Mouse (Mus musculus): Measurements from ENCODE around the gene Sox6.

The Sox6 gene

DNA sequence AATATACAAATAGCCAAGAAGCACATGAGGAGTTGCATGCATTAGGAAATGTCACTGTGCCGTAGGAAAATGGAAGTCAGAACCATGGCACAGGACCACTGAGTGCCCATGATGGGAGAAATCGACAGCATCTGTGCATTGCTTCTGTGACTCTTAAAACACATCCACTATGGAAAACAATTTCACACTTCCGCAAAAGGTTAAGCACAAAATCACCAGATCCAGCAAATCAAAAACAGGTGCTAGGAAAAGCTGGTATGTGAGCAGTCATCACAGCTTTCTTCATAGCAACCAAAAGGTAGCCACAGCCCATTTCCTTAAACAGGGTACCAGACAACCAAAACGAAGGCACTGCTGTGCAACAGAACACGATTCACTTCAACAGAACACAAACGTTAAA, 52.9 kb downstream of the Sox6 start:
- DNase-seq (ENCODE audit: inconsistent ontology term): no peak

DNA sequence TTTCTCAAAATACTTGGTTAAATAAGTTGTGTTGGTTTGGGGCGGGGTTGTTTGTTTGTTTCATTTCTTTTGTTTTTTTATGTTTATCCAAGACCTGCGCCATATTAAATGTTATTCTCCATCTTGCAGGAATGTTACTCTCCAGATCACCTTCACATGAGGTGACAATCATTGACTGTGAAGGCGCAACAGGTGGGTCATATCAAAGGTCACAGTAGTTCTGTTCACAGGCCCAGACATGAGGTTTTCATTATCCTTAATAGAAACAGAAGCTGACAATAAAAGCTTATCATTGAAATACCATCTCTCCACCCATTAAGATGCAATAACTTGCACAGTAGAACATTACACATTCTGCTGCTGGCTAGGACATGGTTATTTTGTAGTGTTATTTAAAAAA, 54.5 kb downstream of the Sox6 start:
- DNase-seq (ENCODE audit: inconsistent ontology term): no peak

DNA sequence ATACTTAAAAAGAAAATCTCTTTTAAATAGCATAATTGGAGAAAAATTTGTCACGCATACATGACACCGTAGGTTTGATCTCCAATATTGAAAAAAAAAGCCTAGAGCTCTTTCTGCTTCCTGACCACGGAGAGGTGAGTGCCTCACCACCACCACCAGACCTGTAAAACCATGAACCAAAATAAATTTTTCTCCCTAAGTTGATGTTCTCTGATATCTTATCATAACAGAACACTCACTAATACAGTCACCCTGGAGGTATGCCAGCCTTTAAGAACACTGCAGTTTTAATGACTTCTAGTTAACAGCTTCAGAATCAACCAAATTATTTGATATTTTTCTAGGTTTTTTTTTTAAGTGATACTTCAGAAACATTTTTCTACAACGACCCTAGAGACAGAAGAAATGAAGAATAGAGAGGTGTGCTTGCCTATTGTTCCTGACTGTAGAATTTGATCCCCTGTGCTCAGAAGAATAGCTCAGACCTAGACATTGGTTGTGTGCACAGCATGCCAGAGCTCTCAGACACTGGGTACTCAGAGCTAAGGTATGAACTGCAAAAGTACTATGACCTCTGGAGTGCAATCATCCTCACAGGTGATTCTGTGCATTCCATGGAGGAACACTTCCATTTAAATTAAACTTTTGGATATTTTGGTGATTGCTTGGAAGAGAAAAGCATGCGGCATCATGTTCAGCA, 58.6 kb downstream of the Sox6 start:
- DNase-seq (ENCODE audit: inconsistent ontology term): no peak

DNA sequence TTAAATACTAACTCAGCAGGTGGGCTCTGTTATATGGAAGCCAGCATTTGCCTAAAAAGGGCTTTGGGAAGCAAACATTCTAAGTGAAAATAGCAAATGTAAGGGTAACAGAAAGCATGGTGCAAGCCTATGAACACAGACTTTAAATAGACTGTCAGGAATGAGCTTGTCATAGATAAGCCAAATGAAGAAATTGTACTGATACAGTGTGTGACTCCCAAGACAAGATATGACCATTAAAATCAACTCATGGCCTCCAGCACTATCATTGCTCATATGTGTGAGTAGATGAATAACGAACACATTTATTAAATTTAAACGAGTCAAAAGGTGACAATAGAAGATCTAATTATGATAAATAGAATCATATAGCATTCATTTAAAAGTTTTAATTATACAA, 64.1 kb downstream of the Sox6 start:
- no peak for DNase-seq (ENCODE audit: inconsistent ontology term)

DNA sequence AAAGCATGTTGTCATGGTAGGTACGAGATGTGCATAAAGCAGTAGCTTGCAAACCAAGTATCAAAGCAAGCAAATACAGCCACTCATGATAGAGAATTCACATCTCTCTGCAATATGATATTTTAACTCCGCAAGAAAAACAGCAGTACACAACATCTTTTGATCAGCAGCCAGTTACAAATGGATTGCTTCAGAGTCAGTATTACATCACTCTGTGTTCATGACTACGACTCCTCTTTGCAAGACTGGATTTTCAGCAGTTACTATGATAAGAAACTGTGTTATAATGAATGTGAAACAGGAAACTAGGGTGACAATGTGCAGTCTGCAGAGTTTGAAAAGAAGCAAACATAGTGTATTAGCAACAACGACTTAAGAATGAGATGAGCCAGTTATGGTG, 71.4 kb downstream of the Sox6 start:
- no peak for DNase-seq (ENCODE audit: inconsistent ontology term)

DNA sequence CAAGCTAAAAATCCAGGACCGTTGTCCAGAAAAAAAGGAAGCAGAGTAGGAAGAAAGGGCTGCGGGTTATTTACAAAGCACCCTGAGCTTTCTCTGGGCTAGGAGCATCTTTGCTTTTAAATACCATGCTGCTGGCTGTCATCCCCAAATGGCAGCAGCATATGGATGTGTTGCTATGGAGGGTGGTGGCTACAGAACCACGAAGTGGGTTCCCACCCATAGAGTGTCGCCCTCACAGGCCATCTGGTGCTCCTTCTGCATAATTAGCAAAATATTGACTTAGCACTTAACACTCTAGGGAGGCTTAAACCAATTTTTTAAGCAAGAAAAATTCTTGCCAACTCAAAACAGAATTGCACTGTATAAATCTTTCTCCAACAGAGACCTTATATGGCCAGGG, 72.4 kb downstream of the Sox6 start:
- DNase-seq (ENCODE audit: inconsistent ontology term): no peak

DNA sequence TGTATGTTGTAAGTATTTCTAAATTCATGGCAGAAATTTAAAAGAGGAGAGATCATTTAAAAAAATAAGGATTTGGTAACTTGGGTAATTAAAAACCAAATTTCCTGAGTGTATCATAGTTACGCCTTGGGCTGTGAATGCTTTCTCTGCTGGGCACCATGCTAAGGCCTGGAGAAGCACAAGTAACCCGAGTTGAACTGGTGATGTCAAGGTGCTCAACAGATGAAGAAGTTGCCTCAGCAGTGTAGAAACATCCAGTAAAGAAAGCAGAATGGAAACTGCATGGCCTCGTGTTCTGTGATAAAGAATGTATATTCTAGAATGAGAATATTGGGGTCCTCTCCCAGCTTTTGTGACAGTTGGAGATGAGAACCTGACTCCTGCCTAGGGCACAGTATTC, 85.5 kb downstream of the Sox6 start:
- no peak for DNase-seq (ENCODE audit: inconsistent ontology term)

DNA sequence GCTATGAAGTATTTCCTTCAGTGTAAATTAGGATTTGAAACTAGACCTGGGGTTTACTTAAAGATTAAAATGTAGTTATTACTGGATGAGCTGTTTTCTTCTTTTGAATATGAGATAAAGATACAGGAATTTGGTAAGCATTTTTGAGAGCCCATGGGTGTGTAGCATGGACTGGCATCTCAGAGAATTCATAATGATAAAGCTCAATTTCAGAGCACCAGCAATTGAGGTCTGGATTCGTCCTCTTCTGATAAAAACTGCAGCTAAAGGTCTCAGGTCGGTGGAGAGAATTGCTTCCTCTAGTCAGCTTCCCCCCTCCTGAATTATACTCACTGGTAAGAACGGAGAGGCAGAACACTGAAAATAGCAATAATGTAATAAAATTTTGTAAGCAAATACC, 86.4 kb downstream of the Sox6 start:
- no peak for DNase-seq (ENCODE audit: inconsistent ontology term)

DNA sequence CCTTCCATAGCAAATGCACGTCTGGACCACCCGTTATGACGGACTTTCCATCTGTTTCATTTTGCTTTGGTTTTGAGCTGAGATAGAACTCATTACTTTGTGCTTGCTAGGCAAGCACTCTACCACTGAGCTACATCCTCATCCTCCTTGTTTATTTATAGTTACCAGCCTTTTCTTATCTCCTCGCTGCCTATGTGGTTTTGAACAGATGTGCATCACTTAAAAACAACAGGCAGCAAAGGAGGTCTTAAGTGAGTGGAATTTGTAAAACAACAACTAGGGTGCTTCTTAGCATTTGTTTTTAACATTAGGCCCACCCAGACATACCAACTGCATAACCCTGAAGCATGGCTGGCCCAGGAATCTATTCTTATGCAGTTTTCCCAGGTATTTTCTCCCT, 86.9 kb downstream of the Sox6 start:
- DNase-seq (ENCODE audit: inconsistent ontology term): no peak

DNA sequence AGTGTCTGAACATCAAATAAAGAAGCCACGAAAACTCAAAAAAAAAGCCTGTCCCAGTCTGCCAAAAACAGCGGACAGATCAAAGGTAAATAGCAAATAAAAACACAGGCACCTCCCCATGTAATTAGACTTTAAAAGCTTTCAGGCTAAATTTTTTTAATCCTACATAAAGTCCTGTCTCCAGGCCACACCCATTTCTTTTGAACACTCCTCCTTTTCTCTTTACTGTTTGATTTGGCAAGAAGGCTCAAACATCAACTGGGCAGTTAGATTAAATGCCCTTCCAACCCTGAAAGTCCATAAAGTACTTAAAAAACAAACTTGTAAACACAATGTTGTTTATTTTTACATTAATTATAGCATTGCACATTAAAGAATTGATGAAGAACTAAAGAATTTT, 90.7 kb downstream of the Sox6 start:
- DNase-seq (ENCODE audit: inconsistent ontology term): no peak

DNA sequence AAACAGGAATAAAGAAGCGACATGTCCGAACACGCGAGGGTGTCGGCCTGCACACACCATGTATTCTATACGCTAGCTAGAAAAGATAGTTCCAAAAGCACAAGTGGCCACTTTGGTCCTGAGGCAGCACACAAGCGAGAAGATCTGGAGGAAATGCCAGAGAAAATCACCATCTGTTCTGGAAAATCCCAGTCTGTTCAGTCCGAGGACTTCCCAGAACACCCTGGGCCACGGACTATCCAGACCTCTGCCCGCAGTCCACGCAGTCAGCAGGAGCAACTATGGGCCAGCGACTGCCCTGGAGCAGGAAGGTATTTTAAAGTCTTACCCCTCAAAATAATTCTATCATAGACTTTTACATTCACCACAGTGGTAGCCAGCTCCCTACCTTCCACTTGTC, 92.0 kb downstream of the Sox6 start:
- no peak for DNase-seq (ENCODE audit: inconsistent ontology term)

DNA sequence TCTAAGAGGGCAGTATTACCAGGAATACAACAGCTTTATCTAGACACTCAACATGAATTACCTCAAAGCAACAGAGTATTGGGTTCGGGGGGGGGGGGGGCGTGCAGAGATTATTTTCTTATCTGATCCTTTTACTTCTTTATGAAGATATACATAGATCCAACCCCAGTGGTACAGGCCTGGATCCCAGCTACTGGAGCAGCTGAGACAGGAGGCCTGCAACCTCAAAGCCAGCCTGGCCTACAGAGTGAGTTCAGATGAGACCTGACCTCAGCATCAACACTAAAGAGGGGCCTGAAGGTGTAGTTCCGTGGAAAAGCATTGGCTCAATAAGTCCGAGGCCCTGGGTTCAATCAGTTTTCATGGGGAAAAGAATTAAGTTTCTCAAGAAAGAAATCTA, 93.1 kb downstream of the Sox6 start:
- DNase-seq (ENCODE audit: inconsistent ontology term): no peak

DNA sequence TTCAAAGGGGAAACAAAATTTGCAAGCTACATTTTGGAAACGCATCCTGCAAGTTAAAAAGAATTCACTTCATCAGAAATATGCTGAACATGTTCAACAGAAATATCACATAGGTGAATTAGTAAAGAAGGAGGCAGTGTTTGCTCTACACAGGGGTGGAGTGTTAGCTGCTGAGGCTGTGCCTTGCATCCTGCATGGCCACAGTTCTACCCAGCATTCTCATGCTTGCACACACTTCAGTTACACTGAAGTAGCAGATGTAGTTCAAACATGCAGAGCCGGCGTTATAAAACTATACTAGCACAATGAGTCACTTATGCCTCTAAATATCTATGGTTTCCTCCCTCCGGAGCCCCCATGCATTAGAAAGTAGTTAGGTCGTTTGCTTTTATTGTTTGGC, 94.3 kb downstream of the Sox6 start:
- no peak for DNase-seq (ENCODE audit: inconsistent ontology term)

DNA sequence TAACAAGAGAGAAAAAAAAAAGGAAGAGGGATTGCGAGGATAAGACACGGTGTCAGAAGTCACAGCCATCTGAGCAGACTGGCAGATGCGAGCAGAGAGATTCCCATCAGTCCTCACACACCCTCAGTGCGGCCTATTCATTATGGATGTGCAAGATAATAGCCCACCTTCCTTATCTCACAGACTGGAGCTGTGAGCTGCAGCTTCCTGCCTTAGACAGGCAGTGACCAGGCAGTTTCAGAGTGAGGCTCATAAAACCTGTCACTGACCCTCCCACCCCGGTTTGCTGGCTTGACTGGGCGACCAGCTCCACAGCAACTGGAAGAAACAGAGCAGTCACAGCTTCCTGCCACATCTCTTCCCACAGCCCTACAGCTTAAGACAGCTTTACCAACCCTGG, 96.8 kb downstream of the Sox6 start:
- no peak for DNase-seq (ENCODE audit: inconsistent ontology term)

DNA sequence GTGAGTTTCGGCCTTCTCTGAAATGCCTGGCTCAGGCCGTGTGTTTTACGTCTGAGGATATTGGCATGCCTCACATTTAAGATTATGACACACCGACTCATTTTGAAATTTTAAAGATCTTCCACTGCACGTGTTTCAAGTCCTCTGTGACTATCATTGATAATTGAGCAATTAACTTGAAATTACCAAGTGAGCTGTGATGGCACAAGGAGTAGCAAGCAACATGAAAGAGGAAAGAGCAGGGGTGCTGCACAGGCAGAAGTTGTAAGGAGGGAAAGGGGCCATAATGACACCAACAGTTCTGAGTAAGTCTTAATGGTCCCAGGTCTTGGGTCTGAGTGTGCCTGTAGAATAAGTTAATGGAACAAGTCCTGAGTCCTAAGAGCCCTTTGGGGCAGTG, 99.3 kb downstream of the Sox6 start:
- DNase-seq (ENCODE audit: inconsistent ontology term): no peak

DNA sequence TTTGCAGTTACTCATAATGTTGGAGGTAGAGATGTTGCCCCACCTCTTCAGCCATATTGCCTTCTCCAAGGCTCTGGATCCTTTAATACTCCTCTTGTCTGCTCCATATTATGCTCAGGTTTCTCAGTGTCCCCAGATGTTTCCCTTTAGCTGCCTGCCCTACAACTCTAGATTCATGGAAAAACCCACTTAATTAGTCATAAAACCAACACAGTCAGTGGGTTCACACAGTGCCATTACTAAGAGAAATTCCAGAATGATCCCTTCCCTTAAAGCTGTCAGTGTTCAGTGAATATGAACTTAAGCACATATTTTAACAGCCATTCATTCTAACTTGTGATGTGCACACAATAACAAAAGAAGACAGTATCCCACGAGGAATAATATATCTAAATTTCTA, 101.7 kb downstream of the Sox6 start:
- no peak for DNase-seq (ENCODE audit: inconsistent ontology term)

DNA sequence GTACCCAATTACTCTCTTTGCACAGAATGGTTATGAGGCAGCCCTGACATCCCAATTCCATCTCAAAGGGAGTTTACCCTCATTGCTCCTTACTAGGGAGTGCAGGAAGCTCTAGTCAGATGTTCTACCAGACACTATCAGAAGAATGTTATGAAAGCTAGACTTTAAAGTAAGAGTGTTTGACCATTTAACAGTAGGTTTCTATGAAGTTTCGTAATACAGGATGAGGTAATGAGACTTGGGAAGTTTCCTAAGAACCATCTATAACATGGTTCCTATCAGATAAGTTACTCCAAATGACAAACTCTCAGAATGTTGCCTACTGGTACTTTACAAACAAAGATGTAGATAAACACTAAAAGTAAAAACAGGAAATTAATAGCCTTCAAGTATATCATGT, 123.3 kb downstream of the Sox6 start:
- no peak for DNase-seq (ENCODE audit: inconsistent ontology term)

DNA sequence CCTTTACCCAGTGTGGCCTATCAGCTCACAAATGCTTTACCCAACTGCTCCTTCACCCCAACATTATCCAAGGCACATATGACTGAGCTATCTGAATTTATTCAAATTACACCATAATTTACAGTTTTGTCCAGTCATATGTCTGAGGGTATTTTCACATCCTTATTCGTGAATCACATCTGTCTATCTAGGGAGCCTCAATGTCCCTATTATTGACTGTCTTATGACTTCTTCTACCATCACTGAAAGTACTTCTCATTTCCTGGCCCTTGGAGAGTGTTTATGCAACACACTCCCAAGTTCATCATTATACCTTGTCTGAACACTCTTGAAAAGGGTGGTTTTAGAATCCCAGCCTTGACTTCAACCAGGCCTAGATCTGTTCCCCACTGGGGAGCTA, 128.3 kb downstream of the Sox6 start:
- DNase-seq (ENCODE audit: inconsistent ontology term): no peak

DNA sequence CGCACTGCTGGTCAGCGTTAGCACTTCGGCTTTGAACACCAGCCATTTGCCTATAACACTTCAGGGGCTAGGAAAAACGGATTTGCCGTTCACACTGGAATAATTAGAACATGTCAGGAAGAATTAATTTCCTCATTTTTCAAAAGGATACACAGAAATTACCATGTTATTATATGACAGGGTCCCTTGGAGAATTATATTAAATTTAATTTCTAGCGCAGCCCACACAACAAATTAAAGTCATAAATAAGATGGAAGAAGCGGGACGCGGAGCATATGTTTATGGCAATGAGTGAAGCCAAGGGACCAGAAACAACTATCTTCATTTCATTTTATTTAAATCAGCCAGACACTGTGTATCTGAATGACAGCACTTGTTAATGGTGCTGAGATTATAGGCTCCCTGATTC, 133.8 kb downstream of the Sox6 start:
- DNase-seq (ENCODE audit: inconsistent ontology term): no peak

DNA sequence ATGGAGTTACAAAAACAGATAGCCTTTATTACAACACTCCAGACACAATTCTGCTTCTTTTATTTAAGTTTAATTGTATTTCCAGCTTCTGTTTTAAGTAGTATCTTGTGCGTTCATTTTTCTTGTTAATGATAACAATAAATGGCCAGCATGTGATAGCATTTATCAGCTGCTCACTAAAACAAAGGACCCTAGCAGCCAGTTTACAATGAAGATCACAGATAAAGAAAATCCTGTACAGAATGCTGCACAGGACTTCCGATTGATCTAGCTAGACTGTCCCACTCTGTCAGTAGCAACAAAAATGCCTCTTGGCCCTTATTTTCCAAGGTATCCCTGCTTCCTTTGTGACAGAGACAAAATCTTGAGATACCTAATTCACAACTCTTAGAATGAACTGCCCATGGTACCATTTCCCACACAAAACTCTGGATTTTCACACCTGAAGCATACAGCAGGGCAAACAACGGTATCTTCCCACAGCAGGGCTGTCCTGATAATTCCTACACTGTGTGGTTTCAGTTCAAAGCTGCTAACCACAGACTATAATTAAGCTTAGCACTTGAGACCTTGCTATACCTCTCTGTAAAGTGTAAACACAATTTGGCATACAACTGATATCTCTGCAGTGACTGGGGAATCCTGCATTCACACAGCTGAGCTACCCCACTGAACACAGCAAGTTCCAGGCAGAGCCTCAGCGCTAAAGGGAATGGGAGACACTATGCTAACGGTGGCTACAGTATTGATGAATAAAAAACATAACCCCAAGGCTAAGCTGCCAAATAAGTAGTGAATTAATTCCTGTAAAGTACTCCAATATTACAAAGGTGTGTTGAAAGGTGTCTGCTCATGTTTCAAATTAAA, 134.4 kb downstream of the Sox6 start:
- DNase-seq (ENCODE audit: inconsistent ontology term): no peak

DNA sequence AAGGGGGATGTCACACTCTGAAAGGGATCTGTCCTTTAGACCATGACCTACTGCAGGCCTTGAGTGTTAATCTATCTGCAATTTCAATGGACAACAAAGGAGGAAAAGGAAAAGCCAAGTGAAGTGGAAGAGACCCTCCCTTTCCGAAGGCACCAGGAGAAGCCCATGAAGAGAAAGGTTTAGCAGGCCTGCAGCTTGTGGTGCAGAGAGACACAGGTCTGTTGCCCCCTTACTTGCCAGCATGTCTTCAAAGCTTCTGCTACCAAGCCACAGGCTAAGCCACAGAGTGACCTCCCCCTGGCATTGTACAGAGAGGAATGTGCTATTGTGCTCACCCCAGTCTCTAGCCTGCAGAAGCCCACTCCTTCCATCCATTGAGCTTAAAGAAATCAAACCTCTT, 135.2 kb downstream of the Sox6 start:
- DNase-seq (ENCODE audit: inconsistent ontology term): peak; percentile 48

DNA sequence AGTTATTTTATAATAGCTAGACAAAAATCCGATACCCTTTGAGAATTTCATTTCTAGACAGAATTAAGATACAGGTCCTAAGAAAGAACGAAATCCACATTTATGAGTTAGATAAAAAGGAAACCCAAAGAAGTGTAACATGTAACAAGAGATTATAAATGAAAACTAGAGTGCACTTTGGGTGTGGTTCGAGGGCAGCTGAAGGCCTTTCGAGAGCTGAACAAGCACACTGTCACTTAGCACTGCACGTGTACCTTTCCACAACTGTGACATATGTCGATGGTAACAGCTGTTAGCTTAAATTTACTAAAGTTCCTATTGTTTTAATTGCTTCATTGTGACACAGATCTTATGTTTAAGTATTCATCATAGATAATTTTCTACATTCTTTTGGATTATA, 142.8 kb downstream of the Sox6 start:
- no peak for DNase-seq (ENCODE audit: inconsistent ontology term)

DNA sequence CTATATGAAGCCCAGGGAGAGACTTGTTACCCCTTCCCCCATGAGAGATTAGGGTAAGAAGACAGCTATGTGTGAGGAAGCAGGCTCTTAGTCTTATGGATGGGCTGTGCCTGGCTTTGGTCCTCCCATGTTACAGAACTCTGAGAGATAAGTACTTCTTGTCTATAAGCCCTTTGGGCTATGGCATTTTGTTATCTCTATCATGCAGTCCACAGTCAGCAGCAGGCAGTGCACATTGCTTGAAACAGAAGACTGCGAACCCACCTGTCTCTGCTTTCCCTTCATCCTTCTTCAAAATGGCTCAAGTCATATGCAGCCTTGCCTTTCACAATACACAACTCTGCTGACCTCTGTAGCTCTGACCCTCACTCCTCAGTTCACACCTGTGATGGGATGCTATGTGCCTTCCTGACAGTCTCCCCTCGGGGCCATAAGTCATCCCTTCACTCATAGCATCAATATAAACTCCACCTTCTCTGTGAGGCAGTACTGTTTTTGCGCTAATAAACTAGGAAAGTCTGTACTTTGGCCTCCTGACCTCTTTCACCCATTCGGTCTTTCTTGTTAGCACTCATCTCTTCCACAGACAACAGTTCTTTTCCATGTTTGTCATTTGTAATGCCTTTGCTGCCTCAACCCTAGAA, 143.4 kb downstream of the Sox6 start:
- no peak for DNase-seq (ENCODE audit: inconsistent ontology term)

Measured in Muller cell, postnatal 12 days (primary cell).